Mouse (Mus musculus): Measurements from ENCODE around the gene Slc35e3.

GRCm38 (mm10) chr10:117773106-117773720 lies 27.0 kb upstream of the Slc35e3 start:
- TF ChIP-seq CTCF (IDR thresholded peaks at IDR 0.05; ENCODE audit: low read depth) (no peak), EP300 (IDR thresholded peaks at IDR 0.05; ENCODE audit: low read depth) (no peak)
